Mouse (Mus musculus): ENCODE measurements at regions not wholly inside any gene's neighbourhood (a gene's known extent, or its start where the extent isn't known, plus 50 kb on each side); places are given as distances from the start of the nearest gene placed in this dataset.

DNA sequence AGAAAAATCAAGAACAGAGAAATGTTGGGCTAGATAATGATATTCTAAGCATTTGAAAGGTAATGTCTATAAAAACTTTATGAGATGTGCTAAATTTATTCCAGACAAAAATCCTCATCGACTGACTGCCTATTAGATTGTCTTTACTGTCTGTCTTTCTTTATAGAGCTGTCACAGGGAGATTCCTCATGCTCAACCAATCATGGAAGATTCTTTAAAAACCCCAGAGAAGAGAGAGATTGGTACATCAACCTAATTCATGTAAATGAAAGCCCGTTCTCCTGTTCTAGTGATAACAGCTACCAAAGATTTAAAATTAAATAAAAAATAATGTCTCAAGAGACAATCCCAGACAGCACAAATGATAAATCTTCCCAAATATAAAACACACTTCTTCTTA lies 349.5 kb downstream of the Meis1 start:
- Histone ChIP-seq H3K4me2 (replicated peaks; ENCODE audit: low read depth, low read length) (no peak overlapping the region), H3K27ac (ENCODE audit: low read length) (no peak overlapping the region), H3K36me3 (ENCODE audit: insufficient read depth, low read length) (no peaks in the 10 kb centered on the region), H3K9me3 (ENCODE audit: low read length) (no peaks in the 10 kb centered on the region), H3K4me1 (ENCODE audit: insufficient read depth, low read length) (no peaks in the 10 kb centered on the region), H3K27me3 (ENCODE audit: insufficient read depth, low read length) (no peaks in the 10 kb centered on the region), H3K9ac (replicated peaks; ENCODE audit: low read length) (no peak overlapping the region), H3K4me3 (ENCODE audit: low read length) (no peak overlapping the region)
- no peak for ATAC-seq (ENCODE audit: low FRiP score, low TSS enrichment)
- WGBS, result 68% methylated on average over 2 of the region's 2 CpGs

DNA sequence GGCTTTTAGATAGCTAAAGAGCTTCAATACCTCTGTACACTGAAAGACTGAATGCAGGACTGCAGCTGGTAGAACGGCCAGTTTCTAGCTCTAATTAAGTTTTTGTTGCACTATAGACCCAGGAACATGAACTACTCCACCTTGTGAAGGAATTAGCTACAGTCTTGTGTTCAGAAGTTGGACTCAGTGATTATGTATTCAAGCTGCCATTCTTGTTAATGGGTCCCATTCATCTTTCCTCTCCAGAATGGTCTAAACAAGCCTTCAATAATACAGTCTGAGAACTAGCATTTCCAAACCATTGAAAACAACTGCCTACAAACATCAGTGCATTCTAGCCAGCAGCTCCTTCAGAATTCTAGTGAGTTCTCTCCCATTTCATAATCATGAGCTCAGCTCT lies 362.4 kb downstream of the Meis1 start:
- H3K36me3 ChIP-seq (ENCODE audit: insufficient read depth, low read length), result no peaks in the 10 kb centered on the region
- WGBS, result 79% methylated on average over 1 of the region's 1 CpGs
- H3K9ac ChIP-seq (replicated peaks; ENCODE audit: low read length), result no peak overlapping the region
- H3K4me3 ChIP-seq (ENCODE audit: low read length), result no peak overlapping the region
- no peak for ATAC-seq (ENCODE audit: low FRiP score, low TSS enrichment)
- H3K4me2 ChIP-seq (replicated peaks; ENCODE audit: low read depth, low read length), result no peak overlapping the region
- H3K4me1 ChIP-seq (ENCODE audit: insufficient read depth, low read length), result no peaks in the 10 kb centered on the region
- no peaks in the 10 kb centered on the region for H3K9me3 ChIP-seq (ENCODE audit: low read length)
- no peaks in the 10 kb centered on the region for H3K27me3 ChIP-seq (ENCODE audit: insufficient read depth, low read length)
- H3K27ac ChIP-seq (ENCODE audit: low read length), result no peak overlapping the region

DNA sequence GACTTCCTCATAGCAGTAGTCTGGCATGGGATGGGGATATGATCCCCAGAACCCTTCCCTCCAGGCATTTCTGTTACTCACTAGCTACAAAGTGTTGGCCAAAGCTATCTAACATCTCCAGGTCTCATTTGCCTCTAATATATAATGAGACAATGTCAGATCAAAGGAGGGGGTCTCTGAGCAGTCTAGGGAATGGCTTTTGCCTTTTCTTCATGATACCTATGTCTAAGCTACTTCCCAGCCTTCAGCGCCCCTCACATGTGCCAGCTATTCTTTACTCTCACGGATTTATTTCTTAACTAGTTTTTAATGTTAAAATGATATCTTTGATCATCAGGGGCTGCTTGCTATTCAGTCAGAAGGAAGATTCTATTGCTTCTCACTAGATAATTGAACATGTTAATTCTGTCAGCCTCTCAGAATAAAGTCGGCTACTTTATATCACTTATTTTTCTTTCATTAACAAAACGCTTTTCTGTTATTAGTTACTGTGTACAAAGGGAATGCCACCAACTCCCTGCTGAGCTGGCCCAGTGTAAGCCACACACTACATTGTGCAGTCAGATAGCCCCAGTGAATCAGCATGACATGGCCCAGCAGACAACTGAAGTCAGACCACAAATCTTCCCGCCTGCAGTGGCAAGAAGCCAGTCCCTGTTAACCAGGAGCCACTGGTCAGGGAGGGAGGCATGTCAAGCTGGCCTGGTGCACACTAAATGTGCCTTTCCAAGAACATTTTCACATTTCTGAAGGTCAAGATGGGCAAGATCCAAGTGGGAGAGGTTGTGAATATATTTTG lies 386.6 kb downstream of the Meis1 start:
- ATAC-seq (ENCODE audit: low FRiP score, low TSS enrichment), result no peak
- 63% methylated on average over 5 of the region's 5 CpGs for WGBS
- Histone ChIP-seq H3K36me3 (ENCODE audit: insufficient read depth, low read length) (no peaks in the 10 kb centered on the region), H3K4me3 (ENCODE audit: low read length) (no peak overlapping the region), H3K4me1 (ENCODE audit: insufficient read depth, low read length) (no peaks in the 10 kb centered on the region), H3K9ac (replicated peaks; ENCODE audit: low read length) (no peak overlapping the region), H3K4me2 (replicated peaks; ENCODE audit: low read depth, low read length) (no peak overlapping the region), H3K27ac (ENCODE audit: low read length) (no peak overlapping the region), H3K27me3 (ENCODE audit: insufficient read depth, low read length) (no peaks in the 10 kb centered on the region), H3K9me3 (ENCODE audit: low read length) (no peaks in the 10 kb centered on the region)

DNA sequence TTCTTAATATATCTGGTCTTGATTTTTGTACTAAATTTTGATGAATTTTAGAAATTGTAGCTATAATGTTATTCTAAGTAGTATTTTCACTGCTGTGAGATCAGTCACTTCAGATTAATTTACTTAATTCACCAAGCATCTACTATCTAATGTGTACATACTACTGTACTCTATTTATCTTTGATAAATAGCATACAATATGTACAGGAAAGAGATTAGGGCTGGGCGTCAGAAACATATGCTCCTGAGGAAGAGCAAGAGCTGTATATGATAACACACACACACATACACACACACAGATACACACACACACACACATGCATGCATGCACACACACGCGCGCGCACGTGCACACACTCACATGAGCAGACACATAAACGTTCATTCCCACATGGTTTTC lies 387.2 kb downstream of the Meis1 start:
- no peak for ATAC-seq (ENCODE audit: low FRiP score, low TSS enrichment)
- Histone ChIP-seq H3K9ac (replicated peaks; ENCODE audit: low read length) (no peak overlapping the region), H3K9me3 (ENCODE audit: low read length) (no peaks in the 10 kb centered on the region), H3K4me1 (ENCODE audit: insufficient read depth, low read length) (no peaks in the 10 kb centered on the region), H3K36me3 (ENCODE audit: insufficient read depth, low read length) (no peaks in the 10 kb centered on the region), H3K4me2 (replicated peaks; ENCODE audit: low read depth, low read length) (no peak overlapping the region), H3K4me3 (ENCODE audit: low read length) (no peak overlapping the region), H3K27ac (ENCODE audit: low read length) (no peak overlapping the region), H3K27me3 (ENCODE audit: insufficient read depth, low read length) (no peaks in the 10 kb centered on the region)
- 91% methylated on average over 7 of the region's 7 CpGs for WGBS

DNA sequence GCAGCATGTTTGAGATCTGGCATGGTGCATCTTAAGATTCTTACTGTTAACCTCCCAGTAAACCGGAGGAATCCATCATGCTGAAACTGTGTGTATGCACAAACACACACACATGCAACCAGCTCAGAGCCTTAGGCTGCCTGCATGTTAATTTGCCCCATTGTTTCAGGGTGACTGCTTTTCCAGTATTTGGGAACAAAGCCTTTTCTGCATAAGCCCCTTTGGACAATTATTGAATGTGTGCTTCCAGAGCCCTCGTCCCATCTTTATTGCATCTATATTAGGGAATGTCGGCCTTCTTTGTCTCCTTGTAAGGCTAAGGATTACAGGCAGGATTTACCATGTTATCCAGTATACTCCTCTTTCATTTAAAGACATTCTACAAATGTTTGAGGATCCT lies 397.0 kb downstream of the Meis1 start:
- Histone ChIP-seq H3K4me2 (replicated peaks; ENCODE audit: low read depth, low read length) (no peak overlapping the region), H3K36me3 (ENCODE audit: insufficient read depth, low read length) (no peaks in the 10 kb centered on the region), H3K27me3 (ENCODE audit: insufficient read depth, low read length) (no peaks in the 10 kb centered on the region), H3K4me3 (ENCODE audit: low read length) (no peak overlapping the region), H3K9me3 (ENCODE audit: low read length) (no peaks in the 10 kb centered on the region), H3K27ac (ENCODE audit: low read length) (no peak overlapping the region), H3K4me1 (ENCODE audit: insufficient read depth, low read length) (no peaks in the 10 kb centered on the region), H3K9ac (replicated peaks; ENCODE audit: low read length) (no peak overlapping the region)
- no peak for ATAC-seq (ENCODE audit: low FRiP score, low TSS enrichment)
- 72% methylated on average over 3 of the region's 3 CpGs for WGBS

DNA sequence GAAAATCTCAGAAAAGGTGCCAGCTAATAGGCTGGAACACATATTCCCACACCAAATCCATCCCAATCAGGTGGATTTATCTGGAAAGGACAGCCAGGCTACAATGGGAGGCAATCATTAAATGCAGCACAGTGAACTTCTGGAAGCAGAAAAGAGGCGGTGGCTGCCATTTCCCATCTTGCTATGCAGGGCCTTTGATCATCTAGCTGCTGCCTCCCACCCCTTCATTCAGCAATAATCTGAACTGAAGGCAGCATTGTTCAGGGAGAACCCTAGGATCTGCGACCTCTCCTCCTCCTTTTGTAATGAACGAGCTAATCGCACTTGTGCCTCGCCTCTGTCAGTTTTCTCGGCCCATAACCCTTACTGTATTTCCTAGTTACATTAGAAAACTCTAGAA lies 413.9 kb downstream of the Meis1 start:
- ATAC-seq (ENCODE audit: low FRiP score, low TSS enrichment), result no peak
- no peaks in the 10 kb centered on the region for H3K4me1 ChIP-seq (ENCODE audit: insufficient read depth, low read length)

DNA sequence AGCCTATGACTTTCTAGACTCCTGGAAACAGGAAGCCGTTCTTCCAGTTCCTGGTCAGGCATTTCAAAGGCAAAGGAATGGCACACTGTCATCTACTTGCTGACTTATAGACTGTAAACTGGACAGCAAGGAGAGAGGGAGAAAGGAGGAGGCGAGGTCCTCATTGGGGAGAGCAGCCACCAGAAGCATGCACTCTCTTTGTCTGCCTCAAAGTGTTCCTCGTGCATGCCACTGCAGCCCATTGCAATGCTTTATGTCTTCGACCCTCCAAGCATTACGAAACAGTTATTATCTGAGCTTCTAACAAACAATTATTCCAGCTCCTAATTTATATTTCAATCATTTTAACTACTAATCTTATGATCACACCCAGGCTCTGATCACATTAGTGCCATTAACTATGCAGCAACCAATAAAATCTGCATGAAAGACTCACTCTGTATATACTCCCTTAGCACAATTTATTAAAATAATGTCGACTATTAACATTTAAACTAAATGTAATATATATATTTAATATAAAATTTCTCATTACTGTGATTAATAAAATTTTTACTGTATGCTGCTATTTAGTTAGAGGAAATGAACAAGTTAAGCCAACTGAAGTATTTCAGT lies 417.1 kb downstream of the Meis1 start:
- Histone ChIP-seq H3K27me3 (ENCODE audit: insufficient read depth, low read length) (no peaks in the 10 kb centered on the region), H3K9ac (replicated peaks; ENCODE audit: low read length) (no peak overlapping the region), H3K4me1 (ENCODE audit: insufficient read depth, low read length) (0 out of 2 replicates have a peak, but pooled peaks cover 4% of the 10 kb centered on the region), H3K27ac (ENCODE audit: low read length) (no peak overlapping the region), H3K9me3 (ENCODE audit: low read length) (no peaks in the 10 kb centered on the region), H3K4me3 (ENCODE audit: low read length) (no peak overlapping the region), H3K36me3 (ENCODE audit: insufficient read depth, low read length) (no peaks in the 10 kb centered on the region), H3K4me2 (replicated peaks; ENCODE audit: low read depth, low read length) (no peak overlapping the region)
- 76% methylated on average over 6 of the region's 6 CpGs for WGBS
- no peak for ATAC-seq (ENCODE audit: low FRiP score, low TSS enrichment)

More for the DNA sequence above, 413.9 kb downstream of the Meis1 start:
- H3K9ac ChIP-seq (replicated peaks; ENCODE audit: low read length), result no peak overlapping the region
- no peak overlapping the region for H3K4me3 ChIP-seq (ENCODE audit: low read length)
- H3K4me2 ChIP-seq (replicated peaks; ENCODE audit: low read depth, low read length), result no peak overlapping the region
- no peaks in the 10 kb centered on the region for H3K36me3 ChIP-seq (ENCODE audit: insufficient read depth, low read length)
- H3K27me3 ChIP-seq (ENCODE audit: insufficient read depth, low read length), result no peaks in the 10 kb centered on the region
- no peak overlapping the region for H3K27ac ChIP-seq (ENCODE audit: low read length)
- H3K9me3 ChIP-seq (ENCODE audit: low read length), result no peaks in the 10 kb centered on the region
- 44% methylated on average over 6 of the region's 6 CpGs for WGBS

DNA sequence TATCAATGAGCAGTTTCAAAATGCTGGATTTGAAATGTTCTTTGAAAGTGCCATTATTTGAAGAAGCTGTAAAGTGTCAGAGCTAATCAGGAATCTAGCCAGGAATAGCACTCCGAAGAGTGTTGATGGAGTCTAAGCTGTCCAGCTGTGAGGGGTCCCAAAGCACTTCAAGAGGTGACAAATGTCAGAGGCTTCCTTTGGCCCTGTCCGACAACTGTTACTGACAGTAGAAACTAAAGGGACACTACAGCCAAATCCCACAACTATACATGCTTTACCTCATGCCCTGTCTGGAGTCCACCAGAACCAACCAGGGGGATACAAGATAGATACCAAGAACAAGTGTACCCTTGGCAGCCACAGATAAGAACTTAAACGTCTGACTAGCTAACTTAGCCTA lies 420.4 kb downstream of the Meis1 start:
- Histone ChIP-seq H3K4me1 (ENCODE audit: insufficient read depth, low read length) (0 out of 2 replicates have a peak, but pooled peaks cover 4% of the 10 kb centered on the region), H3K4me2 (replicated peaks; ENCODE audit: low read depth, low read length) (no peak overlapping the region), H3K27me3 (ENCODE audit: insufficient read depth, low read length) (no peaks in the 10 kb centered on the region), H3K9me3 (ENCODE audit: low read length) (no peaks in the 10 kb centered on the region), H3K4me3 (ENCODE audit: low read length) (no peak overlapping the region), H3K27ac (ENCODE audit: low read length) (no peak overlapping the region), H3K9ac (replicated peaks; ENCODE audit: low read length) (no peak overlapping the region), H3K36me3 (ENCODE audit: insufficient read depth, low read length) (no peaks in the 10 kb centered on the region)
- WGBS, result 69% methylated on average over 3 of the region's 3 CpGs
- no peak for ATAC-seq (ENCODE audit: low FRiP score, low TSS enrichment)

DNA sequence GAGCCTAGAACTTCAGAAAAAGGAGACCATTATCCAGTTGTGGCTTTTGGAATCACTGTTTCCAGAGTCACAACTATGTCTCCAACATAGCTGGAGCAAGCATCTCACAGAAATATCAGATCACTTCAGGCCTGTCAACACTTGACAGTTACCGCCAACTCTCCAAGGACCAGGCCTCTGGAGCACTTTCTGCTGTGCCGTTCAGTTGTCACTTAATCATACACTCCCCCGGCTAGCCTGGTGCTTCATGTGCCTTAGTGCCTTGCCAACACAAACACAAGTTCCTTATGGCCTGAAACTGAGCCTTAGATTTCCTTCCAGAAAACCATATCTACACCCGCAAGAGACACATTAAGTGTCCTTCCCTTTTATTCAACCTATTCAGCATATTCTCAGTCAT lies 421.8 kb downstream of the Meis1 start:
- Histone ChIP-seq H3K9ac (replicated peaks; ENCODE audit: low read length) (no peak overlapping the region), H3K9me3 (ENCODE audit: low read length) (no peaks in the 10 kb centered on the region), H3K4me1 (ENCODE audit: insufficient read depth, low read length) (0 out of 2 replicates have a peak, but pooled peaks cover 4% of the 10 kb centered on the region), H3K27ac (ENCODE audit: low read length) (peak overlapping the region; percentile 35; the same call in 1 of the 2 replicates), H3K36me3 (ENCODE audit: insufficient read depth, low read length) (no peaks in the 10 kb centered on the region), H3K4me3 (ENCODE audit: low read length) (no peak overlapping the region), H3K27me3 (ENCODE audit: insufficient read depth, low read length) (no peaks in the 10 kb centered on the region), H3K4me2 (replicated peaks; ENCODE audit: low read depth, low read length) (no peak overlapping the region)
- 38% methylated on average over 4 of the region's 4 CpGs for WGBS
- peak; percentile 74; the same call in 1 of the 2 replicates for ATAC-seq (ENCODE audit: low FRiP score, low TSS enrichment)

DNA sequence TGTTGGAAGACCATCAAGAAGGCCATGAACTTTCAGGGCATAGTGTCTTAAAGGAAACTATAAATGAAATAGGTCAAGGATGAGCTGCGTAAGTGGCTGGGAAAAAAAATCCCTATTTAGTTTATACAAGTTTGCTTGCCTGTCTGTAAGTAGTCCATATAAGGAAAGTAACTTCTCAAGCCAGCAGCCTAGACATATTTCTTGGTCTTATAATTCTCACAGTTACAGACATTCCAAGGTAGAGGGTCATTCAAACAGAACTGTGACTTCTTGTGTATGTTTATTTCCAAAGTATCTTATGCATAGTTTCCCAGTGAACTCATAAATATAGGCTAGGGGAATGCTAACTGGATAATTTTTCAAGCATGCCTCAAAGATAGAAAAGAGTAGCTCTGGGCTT lies 428.3 kb downstream of the Meis1 start:
- Histone ChIP-seq H3K36me3 (ENCODE audit: insufficient read depth, low read length) (no peaks in the 10 kb centered on the region), H3K27me3 (ENCODE audit: insufficient read depth, low read length) (no peaks in the 10 kb centered on the region), H3K4me1 (ENCODE audit: insufficient read depth, low read length) (no peaks in the 10 kb centered on the region), H3K27ac (ENCODE audit: low read length) (no peak overlapping the region), H3K4me3 (ENCODE audit: low read length) (no peak overlapping the region), H3K4me2 (replicated peaks; ENCODE audit: low read depth, low read length) (no peak overlapping the region), H3K9me3 (ENCODE audit: low read length) (no peaks in the 10 kb centered on the region), H3K9ac (replicated peaks; ENCODE audit: low read length) (no peak overlapping the region)
- ATAC-seq (ENCODE audit: low FRiP score, low TSS enrichment), result no peak
- 71% methylated on average over 1 of the region's 1 CpGs for WGBS

All from kidney, embryonic 16.5 days (tissue).